In genomic region chr13:40171775-40172174, GRCm38 (mm10) we compare ENCODE assay signal across 22 mouse cellular contexts.
"Had no signal": no experiment of that assay in that cellular context is flagged by ENCODE, and none has a peak within 500 bp of the region (broad histone marks: within the 10 kb centered on the region; RNA-seq: fewer than 3 reads in every experiment).

No protein-coding gene starts in this region.

- H3K27me3 ChIP-seq: lung, embryonic 15.5 days; midbrain, embryonic 12.5 days; neural tube, embryonic 13.5 days; neural tube, embryonic 15.5 days; stomach, embryonic 15.5 days had no signal

- ATAC-seq: lung, postnatal 0 days; midbrain, embryonic 16.5 days had no signal

- H3K4me1 ChIP-seq: midbrain, embryonic 10.5 days; midbrain, embryonic 12.5 days; neural tube, embryonic 15.5 days; stomach, embryonic 15.5 days had no signal

- H3K4me2 ChIP-seq: lung, embryonic 15.5 days; midbrain, embryonic 12.5 days; neural tube, embryonic 13.5 days; neural tube, embryonic 15.5 days; stomach, embryonic 15.5 days had no signal

- H3K9ac ChIP-seq: liver, embryonic 14.5 days; lung, embryonic 15.5 days; midbrain, embryonic 12.5 days; neural tube, embryonic 13.5 days; neural tube, embryonic 15.5 days; stomach, embryonic 15.5 days had no signal

- H3K9me3 ChIP-seq: lung, embryonic 15.5 days; midbrain, embryonic 10.5 days; midbrain, embryonic 12.5 days; neural tube, embryonic 13.5 days; neural tube, embryonic 15.5 days; stomach, embryonic 15.5 days had no signal

- H3K27ac ChIP-seq: liver, embryonic 14.5 days; lung, embryonic 15.5 days; midbrain, embryonic 10.5 days; midbrain, embryonic 12.5 days; neural tube, embryonic 13.5 days; neural tube, embryonic 15.5 days; stomach, embryonic 15.5 days had no signal

- H3K36me3 ChIP-seq: lung, embryonic 15.5 days; midbrain, embryonic 10.5 days; midbrain, embryonic 12.5 days; neural tube, embryonic 13.5 days; neural tube, embryonic 15.5 days; stomach, embryonic 15.5 days had no signal

- H3K4me3 ChIP-seq: lung, embryonic 15.5 days; midbrain, embryonic 10.5 days; midbrain, embryonic 12.5 days; myocyte; neural tube, embryonic 13.5 days; neural tube, embryonic 15.5 days; stomach, embryonic 15.5 days had no signal

- DNase-seq: lung, adult 18-20 months; lung, postnatal 14 days; lung, postnatal 4 days; midbrain, embryonic 14.5 days; retina, postnatal 1 day; right cerebral cortex, adult 18-20 months; right cerebral cortex, postnatal 25 days; right cerebral cortex, postnatal 4 days; spleen, adult 18-20 months; thymus, adult 2 months; thymus, postnatal 25 days; thymus, postnatal 4 days had no signal
